Mouse (Mus musculus) embryo, embryonic 11 days (tissue): Measurements from ENCODE around the gene Kif2c.

Experiments
- DNase-seq: peaks from one replicate; pipeline ENCODE4 v3.0.0-alpha.2; 2015

The Kif2c gene

GRCm38 (mm10) chr4:117181863-117182758 lies at the start of gene Kif2c:
Gene Kif2c (minus strand): TSS chr4:117182639.
- peak; percentile 95 for DNase-seq

GRCm38 (mm10) chr4:117231208-117231607 lies 48.8 kb upstream of the Kif2c start:
- DNase-seq, result no peak

- DNase-seq, result no peak
These were observed 47.9 kb upstream of the Kif2c start for GRCm38 (mm10) chr4:117230331-117230730.

GRCm38 (mm10) chr4:117229590-117229989 lies 47.2 kb upstream of the Kif2c start:
- no peak for DNase-seq

GRCm38 (mm10) chr4:117225250-117225649 lies 42.8 kb upstream of the Kif2c start:
- no peak for DNase-seq

GRCm38 (mm10) chr4:117224122-117224521 lies 41.7 kb upstream of the Kif2c start:
- no peak for DNase-seq

GRCm38 (mm10) chr4:117223001-117223400 lies 40.6 kb upstream of the Kif2c start:
- DNase-seq, result no peak

GRCm38 (mm10) chr4:117221836-117222235 lies 39.4 kb upstream of the Kif2c start:
- DNase-seq, result no peak

- no peak for DNase-seq
These were observed 38.5 kb upstream of the Kif2c start for GRCm38 (mm10) chr4:117220741-117221515.

GRCm38 (mm10) chr4:117218517-117219219 lies 36.2 kb upstream of the Kif2c start:
- DNase-seq, result peak; percentile 77

- no peak for DNase-seq
These were observed 34.6 kb upstream of the Kif2c start for GRCm38 (mm10) chr4:117217029-117217428.

- DNase-seq, result no peak
These were observed 31.8 kb upstream of the Kif2c start for GRCm38 (mm10) chr4:117214250-117214649.

GRCm38 (mm10) chr4:117210147-117211074 lies 28.0 kb upstream of the Kif2c start:
- DNase-seq, result peak; percentile 93

- DNase-seq, result no peak
These were observed 27.2 kb upstream of the Kif2c start for GRCm38 (mm10) chr4:117209592-117209991.

- no peak for DNase-seq
These were observed 20.5 kb upstream of the Kif2c start for GRCm38 (mm10) chr4:117202992-117203354.

GRCm38 (mm10) chr4:117202046-117202991 lies 19.9 kb upstream of the Kif2c start:
- peak; percentile 91 for DNase-seq

GRCm38 (mm10) chr4:117191804-117192203 lies 9.4 kb upstream of the Kif2c start:
- DNase-seq, result no peak

- DNase-seq, result no peak
These were observed 8.2 kb upstream of the Kif2c start for GRCm38 (mm10) chr4:117190660-117191059.

GRCm38 (mm10) chr4:117189856-117190543 lies 7.6 kb upstream of the Kif2c start:
- DNase-seq, result peak; percentile 89

GRCm38 (mm10) chr4:117189382-117189855 lies 7.0 kb upstream of the Kif2c start:
- DNase-seq, result peak; percentile 90
